Mouse (Mus musculus): Measurements from ENCODE around the gene Vmn1r74. TPM values are rescaled to one million over a fixed set of nuclear protein-coding genes. Genes with fewer than 3 reads are reported as not detected.
"Not testable (repeated sequence)": the region's sequence is repeated elsewhere in the genome, so short reads cannot be mapped to it uniquely, and the experiment has no call there.

Vmn1r74 gene
- polyA plus RNA-seq (2015; fragmentation: Nextera tagmentation; extraction: Ambion mirVana), result not detected in 2 replicates

DNA sequence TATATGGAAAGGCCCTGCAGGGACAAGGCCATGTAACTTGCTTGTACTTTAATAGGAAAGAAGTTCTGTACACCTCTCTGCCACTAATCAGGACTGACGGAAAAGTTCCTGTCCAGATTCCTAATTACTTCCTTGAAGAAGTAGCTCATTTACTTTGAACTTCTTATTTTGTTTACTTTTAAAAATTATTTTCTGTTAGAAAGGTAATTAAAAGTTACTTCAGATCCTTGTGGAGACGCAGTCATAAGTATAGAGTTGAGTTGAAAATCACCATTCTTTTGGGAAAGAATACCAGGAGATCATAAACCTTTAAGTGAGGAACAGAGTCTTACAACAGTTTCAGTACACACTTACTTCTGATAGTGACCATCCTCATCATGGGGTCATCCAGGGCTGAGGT, at the start of gene Vmn1r74:
Vmn1r74 (plus strand) TSS at position 301 of the 400 bp plus-strand sequence.
- H3K9me3 ChIP-seq (replicated peaks), result no peaks in the 10 kb centered on the region; the same call in 1 of the 2 replicates
- H3K4me2 ChIP-seq, result no peak within 1 kb of the TSS
- DNase-seq, result no peak
- no peak within 1 kb of the TSS for H3K9ac ChIP-seq
- 56% methylated on average over 2 of the region's 2 CpGs for WGBS (ENCODE audit: insufficient replicate concordance)
- H3K36me3 ChIP-seq, result no peaks in the 10 kb centered on the region
- H3K4me3 ChIP-seq (replicated peaks), result no peak within 1 kb of the TSS
- H3K4me1 ChIP-seq (replicated peaks), result no peaks in the 10 kb centered on the region
- ATAC-seq (ENCODE audit: low read depth), result no peak
- no peaks in the 10 kb centered on the region for H3K27me3 ChIP-seq
- no peak within 1 kb of the TSS for H3K27ac ChIP-seq

DNA sequence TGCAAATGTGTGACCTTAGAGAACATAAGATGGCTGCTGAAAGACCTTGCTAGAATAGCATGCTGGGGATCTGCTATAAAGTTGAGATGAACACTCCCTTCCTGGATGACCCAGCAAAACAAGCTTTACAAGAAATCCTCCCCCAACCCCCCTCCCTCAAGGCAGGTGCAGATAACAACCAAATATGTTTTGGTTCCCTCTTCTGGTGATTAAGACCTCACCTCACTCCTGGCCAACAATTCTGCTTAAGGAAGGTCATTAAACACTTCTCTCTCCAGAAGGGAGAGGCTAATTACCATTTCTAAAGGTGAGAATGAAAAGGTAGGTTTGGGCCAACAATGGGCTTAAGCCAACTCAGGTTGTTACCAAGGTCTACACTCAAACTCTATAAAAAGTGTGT, 20.0 kb upstream of the Vmn1r74 start:
- Histone ChIP-seq H3K4me3 (replicated peaks) (no peak overlapping the region), H3K27ac (no peak overlapping the region), H3K4me1 (replicated peaks) (no peaks in the 10 kb centered on the region), H3K27me3 (no peaks in the 10 kb centered on the region), H3K9me3 (replicated peaks) (no peaks in the 10 kb centered on the region), H3K36me3 (no peaks in the 10 kb centered on the region), H3K4me2 (no peak overlapping the region), H3K9ac (no peak overlapping the region)
- ATAC-seq (ENCODE audit: low read depth) (no peak), DNase-seq (no peak)

DNA sequence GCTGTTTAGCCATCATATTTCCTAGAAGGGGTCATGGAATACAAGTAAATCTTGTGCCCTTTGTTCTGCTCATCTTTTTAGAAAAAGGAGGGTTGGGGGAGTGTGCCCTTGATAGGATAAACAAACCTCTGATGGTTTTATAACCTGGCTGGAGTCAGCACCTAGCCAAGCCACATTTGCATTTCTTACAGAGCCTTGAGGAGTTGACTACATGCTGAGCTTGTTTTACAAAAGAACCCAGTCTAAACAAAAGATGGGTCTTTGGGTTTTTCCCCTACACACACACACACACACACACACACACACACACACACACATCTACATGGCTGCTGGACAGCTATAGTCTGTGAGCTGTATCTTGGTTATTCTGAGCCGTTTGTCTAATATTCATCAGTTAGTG, 11.6 kb upstream of the Vmn1r74 start:
- Histone ChIP-seq H3K9me3 (replicated peaks) (peaks cover 3% of the 10 kb centered on the region; the same call in 1 of the 2 replicates), H3K27me3 (no peaks in the 10 kb centered on the region), H3K36me3 (no peaks in the 10 kb centered on the region), H3K27ac (no peak overlapping the region), H3K4me3 (replicated peaks) (no peak overlapping the region), H3K9ac (no peak overlapping the region), H3K4me1 (replicated peaks) (no peaks in the 10 kb centered on the region), H3K4me2 (no peak overlapping the region)
- 79% methylated on average over 1 of the region's 1 CpGs for WGBS (ENCODE audit: insufficient replicate concordance)
- DNase-seq (no peak), ATAC-seq (ENCODE audit: low read depth) (no peak)

DNA sequence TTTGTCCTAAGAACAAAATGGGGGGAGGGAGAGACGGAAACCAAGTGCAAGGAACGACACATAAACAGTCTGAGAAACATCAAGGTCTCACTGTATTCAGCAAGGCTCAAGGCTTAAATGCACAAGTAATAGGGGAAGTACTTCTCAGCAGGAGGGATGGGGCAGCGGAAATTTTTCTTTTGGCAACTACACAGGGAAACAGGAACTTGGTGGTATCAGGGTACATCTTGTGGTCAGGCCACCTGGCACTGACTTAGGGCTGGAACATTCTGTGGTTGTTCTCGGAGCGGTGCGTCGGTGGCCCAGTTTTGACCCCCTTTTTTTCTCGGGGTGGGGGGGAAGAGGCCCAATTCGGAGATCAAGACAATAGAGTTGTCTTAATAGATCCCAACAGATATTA, 10.5 kb upstream of the Vmn1r74 start:
- H3K9me3 ChIP-seq (replicated peaks); H3K4me3 ChIP-seq (replicated peaks); ATAC-seq (ENCODE audit: low read depth); DNase-seq; H3K27me3 ChIP-seq; H3K4me1 ChIP-seq (replicated peaks); H3K36me3 ChIP-seq; H3K27ac ChIP-seq; H3K4me2 ChIP-seq; H3K9ac ChIP-seq: not testable (repeated sequence)
- WGBS (ENCODE audit: insufficient replicate concordance), result 69% methylated on average over 9 of the region's 9 CpGs

DNA sequence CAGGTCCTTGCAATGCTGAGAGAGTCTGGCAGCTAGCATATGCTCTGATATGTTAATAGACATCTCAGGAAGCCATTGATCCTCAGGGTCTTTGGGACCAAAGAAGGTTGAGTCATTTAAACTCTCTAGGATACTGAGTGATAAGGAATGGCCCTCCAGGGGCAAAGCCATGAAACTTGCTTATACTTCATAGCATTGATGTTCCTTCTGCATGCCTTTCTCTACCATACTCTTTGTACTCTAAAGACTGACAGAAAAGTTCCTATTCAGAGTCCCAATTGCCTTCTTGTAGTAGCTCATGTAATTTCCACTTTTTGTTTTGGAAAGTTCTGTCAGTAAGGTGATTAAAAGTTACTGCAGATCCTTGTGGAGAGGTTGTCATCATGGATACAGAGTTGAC, 40.5 kb downstream of the Vmn1r74 start, which contains the start of gene Vmn1r75:
Vmn1r75 (plus strand) TSS at position 301 of the 400 bp plus-strand sequence.
- H3K4me1 ChIP-seq (replicated peaks), result no peaks in the 10 kb centered on the region
- DNase-seq (no peak), ATAC-seq (ENCODE audit: low read depth) (no peak)
- H3K9ac ChIP-seq, result no peak within 1 kb of the TSS
- no peaks in the 10 kb centered on the region for H3K9me3 ChIP-seq (replicated peaks)
- no peak within 1 kb of the TSS for H3K4me2 ChIP-seq
- H3K36me3 ChIP-seq, result no peaks in the 10 kb centered on the region
- H3K27ac ChIP-seq, result no peak within 1 kb of the TSS
- H3K4me3 ChIP-seq (replicated peaks), result no peak within 1 kb of the TSS
- no peaks in the 10 kb centered on the region for H3K27me3 ChIP-seq

Other genes starting within 250 kb of the Vmn1r74 start
- not detected in 2 replicates for gene Zscan4-ps3, start 224.7 kb upstream of the Vmn1r74 start, polyA plus RNA-seq (2015; fragmentation: Nextera tagmentation; extraction: Ambion mirVana)
- not detected in 2 replicates for gene Vmn1r72, start 153.8 kb upstream of the Vmn1r74 start, polyA plus RNA-seq (2015; fragmentation: Nextera tagmentation; extraction: Ambion mirVana)
- not detected in 2 replicates for gene Vmn1r73, start 103.7 kb upstream of the Vmn1r74 start, polyA plus RNA-seq (2015; fragmentation: Nextera tagmentation; extraction: Ambion mirVana)
- gene Vmn1r75, start 40.6 kb downstream of the Vmn1r74 start, polyA plus RNA-seq (2015; fragmentation: Nextera tagmentation; extraction: Ambion mirVana), result not detected in 2 replicates
- gene Vmn1r76, start 104.2 kb downstream of the Vmn1r74 start, polyA plus RNA-seq (2015; fragmentation: Nextera tagmentation; extraction: Ambion mirVana), result not detected in 2 replicates
- not detected in 2 replicates for gene Vmn1r77, start 202.8 kb downstream of the Vmn1r74 start, polyA plus RNA-seq (2015; fragmentation: Nextera tagmentation; extraction: Ambion mirVana)